Mouse (Mus musculus) olfactory bulb, adult 2 months (tissue): ENCODE measurements around the gene Tnrc6a. TPM values are rescaled to one million over a fixed set of nuclear protein-coding genes. Genes with fewer than 3 reads are reported as not detected.

Experiments used
- H3K27ac ChIP-seq: fragments of 200-500 bp; 2 replicates; pipeline ENCODE4 v1.5.1; 2012; ENCODE audit warnings: low read depth, low read length; ENCODE audit not compliant: insufficient read depth
- H3K4me1 ChIP-seq: fragments of 200-500 bp; 2 replicates; pipeline ENCODE4 v1.6.1; 2012; ENCODE audit warnings: low read length; ENCODE audit not compliant: control insufficient read depth, insufficient read depth
- H3K4me3 ChIP-seq: fragments of 200-500 bp; 2 replicates; pipeline ENCODE4 v1.5.1; 2012; ENCODE audit warnings: mild to moderate bottlenecking, low read depth, low read length, moderate library complexity; ENCODE audit not compliant: insufficient read depth
- CTCF ChIP-seq: fragments of 200-500 bp; IDR thresholded peaks from 2 replicates; pipeline ENCODE4 v1.5.1; 2012; ENCODE audit warnings: low read depth, mild to moderate bottlenecking, low read length, moderate library complexity; ENCODE audit not compliant: insufficient read depth
- POLR2A ChIP-seq: fragments of 200-500 bp; IDR thresholded peaks from 2 replicates; pipeline ENCODE4 v1.6.1; 2012; ENCODE audit warnings: mild to moderate bottlenecking, low read depth, low read length, moderate library complexity; ENCODE audit not compliant: insufficient read depth
- WGBS: fragments of 180-500 bp; shearing (Covaris S2); methylation state at CpG from one replicate; pipeline ENCODE4 v1.1.7; 2018; 5-methylcytosine and 5-hydroxymethylcytosine counted together
- polyA plus RNA-seq: library from polyadenylated mRNA; stranded (reverse); fragments of >200 nt; gene quantifications from 2 replicates; pipeline ENCODE4 v1.2.4, GENCODE M21; 2012; ENCODE audit warnings: low replicate concordance; ENCODE audit not compliant: missing spikeins, insufficient read depth, insufficient read length

Gene Tnrc6a
- polyA plus RNA-seq, 1 experiment = 45.8 TPM

GRCm38 (mm10) chr7:123225159-123225558 lies 101.5 kb downstream of the Tnrc6a start:
- no peak overlapping the region for H3K27ac ChIP-seq
- H3K4me1 ChIP-seq = no peaks in the 10 kb centered on the region; the same call in 1 of the 2 replicates
- WGBS = 93% methylated on average over 4 of the region's 4 CpGs
- no peak overlapping the region for H3K4me3 ChIP-seq
- TF ChIP-seq POLR2A = no peak
- TF ChIP-seq CTCF = no peak

- TF ChIP-seq POLR2A (no peak), CTCF (no peak)
- H3K4me1 ChIP-seq = peaks cover 3% of the 10 kb centered on the region; the same call in 1 of the 2 replicates
- no peak overlapping the region for H3K4me3 ChIP-seq
- no peak overlapping the region for H3K27ac ChIP-seq
- 46% methylated on average over 4 of the region's 4 CpGs for WGBS
Measured at GRCm38 (mm10) chr7:123235449-123235848, 111.8 kb downstream of the Tnrc6a start.

- no peak overlapping the region for H3K27ac ChIP-seq
Measured at GRCm38 (mm10) chr7:123238621-123239020, 114.9 kb downstream of the Tnrc6a start.

GRCm38 (mm10) chr7:123240064-123240463 lies 116.4 kb downstream of the Tnrc6a start:
- TF ChIP-seq CTCF = no peak
- no peak for TF ChIP-seq POLR2A
- no peak overlapping the region for H3K4me3 ChIP-seq
- peaks cover 3% of the 10 kb centered on the region; the same call in 1 of the 2 replicates for H3K4me1 ChIP-seq
- WGBS = 71% methylated on average over 6 of the region's 6 CpGs
- H3K27ac ChIP-seq = no peak overlapping the region

More at GRCm38 (mm10) chr7:123238621-123239020, 114.9 kb downstream of the Tnrc6a start:
- H3K4me3 ChIP-seq = no peak overlapping the region
- H3K4me1 ChIP-seq = peaks cover 3% of the 10 kb centered on the region; the same call in 1 of the 2 replicates
- TF ChIP-seq CTCF = no peak
- TF ChIP-seq POLR2A = no peak
- WGBS = 72% methylated on average over 4 of the region's 4 CpGs

GRCm38 (mm10) chr7:123242241-123242640 lies 118.6 kb downstream of the Tnrc6a start:
- TF ChIP-seq POLR2A = no peak
- no peak for TF ChIP-seq CTCF

GRCm38 (mm10) chr7:123244833-123245232 lies 121.1 kb downstream of the Tnrc6a start:
- no peak overlapping the region for H3K4me3 ChIP-seq
- 95% methylated on average over 1 of the region's 1 CpGs for WGBS
- TF ChIP-seq POLR2A = no peak
- TF ChIP-seq CTCF = no peak
- no peak overlapping the region for H3K27ac ChIP-seq
- H3K4me1 ChIP-seq = no peaks in the 10 kb centered on the region

More at GRCm38 (mm10) chr7:123242241-123242640, 118.6 kb downstream of the Tnrc6a start:
- no peak overlapping the region for H3K27ac ChIP-seq
- H3K4me1 ChIP-seq = peaks cover 3% of the 10 kb centered on the region; the same call in 1 of the 2 replicates
- WGBS = 88% methylated on average over 7 of the region's 7 CpGs
- H3K4me3 ChIP-seq = no peak overlapping the region

Other genes starting within 250 kb of the Tnrc6a start
- gene Rbbp6, start 158.2 kb upstream of the Tnrc6a start, polyA plus RNA-seq = 191 TPM in 1 of 2 replicates, not detected in the other
- not detected in 2 replicates for gene Slc5a11, start 90.9 kb downstream of the Tnrc6a start, polyA plus RNA-seq
- gene Lcmt1, start 245.9 kb downstream of the Tnrc6a start, polyA plus RNA-seq = not detected in 2 replicates
- gene Arhgap17, start 246.0 kb downstream of the Tnrc6a start, polyA plus RNA-seq = not detected in 2 replicates